Mouse (Mus musculus) liver, embryonic 14.5 days (tissue): ENCODE measurements around the gene Taar8c. TPM values are rescaled to one million over a fixed set of nuclear protein-coding genes. Genes with fewer than 3 reads are reported as not detected.
"Not testable (repeated sequence)": the region's sequence is repeated elsewhere in the genome, so short reads cannot be mapped to it uniquely, and the experiment has no call there.

Source experiments
- ATAC-seq: fragments of 200-750 bp; cut with Nextera tagmentation; 2 replicates; pipeline ENCODE4 v1.8.0; 2017; ENCODE audit warnings: moderate number of reproducible peaks, mild to moderate bottlenecking, moderate library complexity; ENCODE audit not compliant: insufficient read depth
- DNase-seq, 3 experiments: peaks; one replicate each; pipeline ENCODE4 v3.0.0-alpha.2; 2012 to 2013; ENCODE audit warnings: low read depth in 3 of 3, low spot score in 3 of 3
- H3K27ac ChIP-seq: fragments of 300-500 bp; sonication (generic); 2 replicates; pipeline ENCODE4 v1.5.1; 2014; ENCODE audit warnings: moderate library complexity, mild to moderate bottlenecking, control low read depth, inconsistent platforms
- H3K27me3 ChIP-seq: fragments of 300-500 bp; sonication (generic); 2 replicates; pipeline ENCODE4 v1.6.1; 2014; ENCODE audit warnings: mild to moderate bottlenecking, low read length, moderate library complexity; ENCODE audit not compliant: control insufficient read depth, insufficient read depth
- H3K36me3 ChIP-seq: fragments of 300-500 bp; sonication (generic); replicated peaks from 2 replicates; pipeline ENCODE4 v1.6.1; 2014; ENCODE audit warnings: low read depth; ENCODE audit not compliant: control insufficient read depth, insufficient read depth
- H3K4me1 ChIP-seq, 2 experiments: fragments of 200-500 bp in 1 of 2; fragments of 300-500 bp in 1 of 2; sonication (generic) in 1 of 2; replicated peaks; 2 replicates each; pipeline ENCODE4 v1.6.1; 2012 to 2014; ENCODE audit warnings: antibody characterized with exemption in 1 of 2, inconsistent platforms in 1 of 2, low read length in 1 of 2; ENCODE audit not compliant: control insufficient read depth in 2 of 2, insufficient read depth in 2 of 2
- H3K4me2 ChIP-seq: fragments of 300-500 bp; sonication (generic); 2 replicates; pipeline ENCODE4 v1.6.1; 2014; ENCODE audit warnings: low read depth, mild to moderate bottlenecking, control low read depth, moderate library complexity
- H3K4me3 ChIP-seq, 2 experiments: fragments of 200-500 bp in 1 of 2; fragments of 300-500 bp in 1 of 2; sonication (generic) in 1 of 2; 2 replicates each; pipeline ENCODE4 v1.5.1; 2012 to 2014; ENCODE audit warnings: low read depth in 2 of 2, low read length in 2 of 2, mild to moderate bottlenecking in 2 of 2, control low read depth in 1 of 2, inconsistent platforms in 1 of 2, moderate library complexity in 1 of 2; ENCODE audit not compliant: insufficient read depth in 1 of 2
- H3K9ac ChIP-seq: fragments of 300-500 bp; sonication (generic); replicated peaks from 2 replicates; pipeline ENCODE4 v1.6.1; 2014; ENCODE audit warnings: mild to moderate bottlenecking, control low read depth, moderate library complexity
- H3K9me3 ChIP-seq: fragments of 300-500 bp; sonication (generic); 2 replicates; pipeline ENCODE4 v1.6.1; 2016; ENCODE audit warnings: low read length, mixed read lengths; ENCODE audit not compliant: control insufficient read depth
- CTCF ChIP-seq: IDR thresholded peaks from 2 replicates; pipeline ENCODE4 v1.5.1; 2016; ENCODE audit warnings: antibody characterized with exemption, low read depth, control low read depth
- EP300 ChIP-seq: IDR thresholded peaks from 2 replicates; pipeline ENCODE4 v1.6.1; 2016; ENCODE audit warnings: antibody characterized with exemption, low read depth
- WGBS: fragments of 180-500 bp; shearing (Covaris S2); extraction: QIAGEN DNeasy Blood & Tissue Kit; methylation state at CpG from one replicate; pipeline ENCODE4 v1.1.7; 2014; ENCODE audit not compliant: insufficient replicate concordance; 5-methylcytosine and 5-hydroxymethylcytosine counted together
- polyA plus RNA-seq, 2 experiments: library from polyadenylated mRNA; depleted of rRNA in 1 of 2; stranded (reverse) in 1 of 2; unstranded in 1 of 2; fragments of >200 nt; fragmentation: Nextera tagmentation in 1 of 2; extraction: Ambion mirVana in 1 of 2; gene quantifications; 2 replicates each; pipeline versions ENCODE4 v1.2.1 to v1.2.3; 2012 to 2014

The Taar8c gene
- polyA plus RNA-seq, 2 experiments: not detected

GRCm38 (mm10) chr10:24108236-24108635, 6.5 kb upstream of the Taar8c start:
- H3K4me3 ChIP-seq: no peak overlapping the region
- no peaks in the 10 kb centered on the region for H3K36me3 ChIP-seq
- DNase-seq (no peak), ATAC-seq (no peak)
- TF ChIP-seq CTCF (no peak), EP300 (no peak)
- no peak overlapping the region for H3K4me2 ChIP-seq
- no peaks in the 10 kb centered on the region for H3K27me3 ChIP-seq
- peaks cover 0 to 9% of the 10 kb centered on the region in 2 experiments; a peak in 2 of 4 replicates for H3K4me1 ChIP-seq
- H3K9me3 ChIP-seq: no peaks in the 10 kb centered on the region
- H3K9ac ChIP-seq: no peak overlapping the region
- no peak overlapping the region for H3K27ac ChIP-seq
- 52% methylated on average over 3 of the region's 3 CpGs for WGBS

GRCm38 (mm10) chr10:24107747-24108146, 6.0 kb upstream of the Taar8c start:
- Histone ChIP-seq H3K36me3 (no peaks in the 10 kb centered on the region), H3K27ac (no peak overlapping the region), H3K9ac (no peak overlapping the region), H3K9me3 (no peaks in the 10 kb centered on the region), H3K4me3 (no peak overlapping the region), H3K4me1 (peaks cover 0 to 9% of the 10 kb centered on the region in 2 experiments; a peak in 2 of 4 replicates), H3K4me2 (no peak overlapping the region), H3K27me3 (no peaks in the 10 kb centered on the region)
- no peak for TF ChIP-seq CTCF
- TF ChIP-seq EP300: no peak
- DNase-seq (no peak), ATAC-seq (no peak)
- 22% methylated on average over 5 of the region's 5 CpGs for WGBS

- not testable (repeated sequence) for H3K27ac ChIP-seq, H3K9me3 ChIP-seq, H3K4me3 ChIP-seq, H3K9ac ChIP-seq, DNase-seq, H3K36me3 ChIP-seq, H3K4me1 ChIP-seq, H3K4me2 ChIP-seq, H3K27me3 ChIP-seq
- WGBS: 5% methylated on average over 1 of the region's 1 CpGs
- ATAC-seq: peak; percentile 47; the same call in 1 of the 2 replicates
Observed at GRCm38 (mm10) chr10:24103299-24103698, 1.6 kb upstream of the Taar8c start.

GRCm38 (mm10) chr10:24097010-24097409, 4.7 kb downstream of the Taar8c start:
- not testable (repeated sequence) for H3K4me3 ChIP-seq, H3K27ac ChIP-seq, H3K4me1 ChIP-seq, H3K9ac ChIP-seq, H3K9me3 ChIP-seq, H3K4me2 ChIP-seq, DNase-seq, H3K27me3 ChIP-seq, H3K36me3 ChIP-seq
- ATAC-seq: peak; percentile 31; the same call in 1 of the 2 replicates
- WGBS: 50% methylated on average over 2 of the region's 2 CpGs

- no peak within 1 kb of the TSS for H3K4me2 ChIP-seq
- 40% methylated on average over 2 of the region's 2 CpGs for WGBS
Observed at GRCm38 (mm10) chr10:24092194-24092593, 9.5 kb downstream of the Taar8c start, which contains the start of gene Taar8b. Gene Taar8b (minus strand): TSS chr10:24092294.

More at GRCm38 (mm10) chr10:24092194-24092593, 9.5 kb downstream of the Taar8c start, which contains the start of gene Taar8b:
- H3K9me3 ChIP-seq: no peaks in the 10 kb centered on the region
- no peaks in the 10 kb centered on the region for H3K36me3 ChIP-seq
- H3K27me3 ChIP-seq: no peaks in the 10 kb centered on the region
- ATAC-seq: no peak
- DNase-seq: no peak
- H3K4me1 ChIP-seq: peaks cover 0 to 2% of the 10 kb centered on the region in 2 experiments; a peak in 2 of 4 replicates
- no peak within 1 kb of the TSS for H3K9ac ChIP-seq
- TF ChIP-seq CTCF: no peak
- no peak for TF ChIP-seq EP300
- H3K4me3 ChIP-seq: no peak within 1 kb of the TSS
- no peak within 1 kb of the TSS for H3K27ac ChIP-seq
